Mouse (Mus musculus) neutrophil, adult 5-6 weeks (primary cell): ENCODE measurements around the gene Pitx3. TPM values are rescaled to one million over a fixed set of nuclear protein-coding genes. Genes with fewer than 3 reads are reported as not detected.

Experiments
- ATAC-seq: fragments of 151-379, 151-347 bp; 2 replicates; pipeline ENCODE4 v1.8.0; 2017; ENCODE audit warnings: mild to moderate bottlenecking, moderate TSS enrichment; ENCODE audit not compliant: insufficient number of reproducible peaks, poor library complexity, low FRiP score, severe bottlenecking; ENCODE audit errors: extremely low read depth
- total RNA-seq: library from RNA; stranded (forward); fragments of 200-1000 nt; gene quantifications from 2 replicates; pipeline ENCODE4 v1.2.3, GENCODE M21; 2017

Gene Pitx3
- total RNA-seq, 1 experiment from 2014 or later, result not detected

DNA sequence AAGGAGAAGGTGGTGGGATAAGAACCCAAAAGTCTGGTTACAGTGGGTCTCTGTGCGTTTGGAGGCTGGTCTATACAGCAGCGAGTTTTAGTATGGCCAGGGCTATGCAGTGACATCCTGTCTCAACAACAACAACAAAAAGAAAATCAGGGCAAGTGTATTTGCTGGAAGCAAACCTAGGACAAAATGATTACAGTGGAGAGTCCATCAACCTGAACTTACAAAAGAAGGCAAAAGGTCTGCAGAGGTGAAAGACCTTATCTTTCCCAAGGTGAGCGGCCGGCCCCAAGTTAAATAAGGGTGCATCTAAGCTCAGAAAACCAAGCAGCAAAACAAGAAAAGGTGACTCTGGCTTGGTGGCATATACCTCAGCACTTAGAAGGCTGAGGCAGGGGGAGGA, 56.5 kb downstream of the Pitx3 start:
- no peak for ATAC-seq

DNA sequence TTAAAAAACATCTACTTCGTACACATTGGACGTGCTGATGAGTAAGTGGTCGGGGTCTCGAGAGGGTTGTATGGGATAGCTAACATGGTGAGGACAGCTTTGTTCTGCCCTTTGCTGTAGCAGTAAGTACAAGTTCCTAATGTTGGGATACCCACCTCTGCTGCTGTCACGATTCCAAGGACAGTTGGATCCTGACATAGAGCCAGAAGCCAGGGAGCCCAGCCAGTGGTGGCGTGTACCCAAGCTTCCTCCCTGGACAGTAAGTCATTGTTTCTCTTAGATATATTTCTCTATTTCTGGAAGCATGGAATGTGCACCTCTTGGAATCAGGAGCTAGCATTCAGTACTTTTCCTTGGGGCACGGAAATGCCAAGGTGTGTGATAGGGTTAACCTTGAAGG, 60.3 kb downstream of the Pitx3 start:
- no peak for ATAC-seq

DNA sequence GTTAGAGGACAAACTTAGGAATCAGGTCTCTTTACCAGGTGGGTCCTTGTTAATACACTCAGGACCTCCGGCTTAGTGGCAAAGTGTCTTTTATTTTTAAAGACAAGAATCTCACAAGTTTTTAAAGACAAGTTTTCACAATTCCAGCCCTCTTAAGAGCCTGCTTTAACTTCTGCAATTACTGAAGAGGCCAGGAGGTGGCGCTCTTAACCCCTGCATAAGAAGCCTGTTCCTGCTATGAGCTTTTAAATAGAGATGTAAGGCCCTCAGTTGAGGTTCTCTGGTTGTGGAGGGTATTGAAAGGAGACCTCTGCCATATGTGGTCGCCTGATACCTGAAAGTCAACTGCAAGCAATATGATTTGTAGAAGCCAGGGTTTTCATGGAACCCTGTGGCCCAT, 61.8 kb downstream of the Pitx3 start:
- ATAC-seq, result 0 out of 2 replicates have a peak, but pooled peaks have one; percentile 48

Other genes with a start within 250 kb of the Pitx3 start
- gene Armh3, start 149.8 kb downstream of the Pitx3 start, total RNA-seq, result 9.0 and 10.3 TPM in 2 replicates
- gene Hps6, start 144.8 kb downstream of the Pitx3 start, total RNA-seq, result 6.8 and 8.3 TPM in 2 replicates
- 9.7 and 13.0 TPM in 2 replicates for gene Pprc1, start 103.4 kb downstream of the Pitx3 start, total RNA-seq
- 162 and 164 TPM in 2 replicates for gene Ldb1, start 103.1 kb downstream of the Pitx3 start, total RNA-seq
- 40.4 and 44.9 TPM in 2 replicates for gene Nolc1, start 72.5 kb downstream of the Pitx3 start, total RNA-seq
- gene Elovl3, start 16.4 kb downstream of the Pitx3 start, total RNA-seq, result not detected in 2 replicates
- 63.4 and 84.7 TPM in 2 replicates for gene Gbf1, start 4.2 kb upstream of the Pitx3 start, total RNA-seq
- 84.7 and 87.8 TPM in 2 replicates for gene Nfkb2, start 156.0 kb upstream of the Pitx3 start, total RNA-seq
- 2.2 and 2.8 TPM in 2 replicates for gene Psd, start 178.8 kb upstream of the Pitx3 start, total RNA-seq
- gene Fbxl15, start 179.9 kb upstream of the Pitx3 start, total RNA-seq, result 1.8 and 3.1 TPM in 2 replicates
- gene Cuedc2, start 190.4 kb upstream of the Pitx3 start, total RNA-seq, result 32.4 and 53.2 TPM in 2 replicates
- 0.37 TPM in 1 of 2 replicates, not detected in the other for gene Mfsd13a, start 192.8 kb upstream of the Pitx3 start, total RNA-seq
- gene 2310034G01Rik, start 202.0 kb upstream of the Pitx3 start, total RNA-seq, result not detected in 2 replicates
- 105 and 111 TPM in 2 replicates for gene Actr1a, start 247.4 kb upstream of the Pitx3 start, total RNA-seq
- gene Sufu, start 248.6 kb upstream of the Pitx3 start, total RNA-seq, result 19.6 and 21.3 TPM in 2 replicates